Mouse (Mus musculus) neural tube, embryonic 11.5 days (tissue): ENCODE measurements at regions not wholly inside any gene's neighbourhood (a gene's known extent, or its start where the extent isn't known, plus 50 kb on each side); places are given as distances from the start of the nearest gene placed in this dataset.

Source experiments
- ATAC-seq: fragments of 200-750 bp; cut with Nextera tagmentation; 2 replicates; pipeline ENCODE4 v1.8.0; 2017; ENCODE audit warnings: moderate number of reproducible peaks, mild to moderate bottlenecking, moderate TSS enrichment, moderate library complexity; ENCODE audit not compliant: insufficient read depth, low FRiP score, low TSS enrichment
- DNase-seq: peaks from one replicate; pipeline ENCODE4 v3.0.0-alpha.2; 2015; ENCODE audit warnings: low spot score
- H3K27ac ChIP-seq: fragments of 300-500 bp; sonication (generic); 2 replicates; pipeline ENCODE4 v1.5.1; 2014; ENCODE audit warnings: low read depth, mild to moderate bottlenecking, low read length
- H3K27me3 ChIP-seq: fragments of 300-500 bp; sonication (generic); 2 replicates; pipeline ENCODE4 v1.6.1; 2014; ENCODE audit warnings: mild to moderate bottlenecking, low read length, mixed read lengths; ENCODE audit not compliant: control insufficient read depth, insufficient read depth
- H3K36me3 ChIP-seq: fragments of 300-500 bp; sonication (generic); 2 replicates; pipeline ENCODE4 v1.6.1; 2014; ENCODE audit warnings: mild to moderate bottlenecking, low read length, moderate library complexity, mixed read lengths; ENCODE audit not compliant: control insufficient read depth, insufficient read depth
- H3K4me1 ChIP-seq: fragments of 300-500 bp; sonication (generic); 2 replicates; pipeline ENCODE4 v1.6.1; 2014; ENCODE audit warnings: low read length, mixed read lengths; ENCODE audit not compliant: control insufficient read depth, insufficient read depth
- H3K4me2 ChIP-seq: fragments of 300-500 bp; sonication (generic); 2 replicates; pipeline ENCODE4 v1.6.1; 2014; ENCODE audit warnings: low read depth, mild to moderate bottlenecking, moderate library complexity
- H3K4me3 ChIP-seq: fragments of 300-500 bp; sonication (generic); 2 replicates; pipeline ENCODE4 v1.5.1; 2014; ENCODE audit warnings: low read depth, low read length
- H3K9ac ChIP-seq: fragments of 300-500 bp; sonication (generic); 2 replicates; pipeline ENCODE4 v1.6.1; 2014; ENCODE audit warnings: mild to moderate bottlenecking, low read length
- H3K9me3 ChIP-seq: fragments of 300-500 bp; sonication (generic); 2 replicates; pipeline ENCODE4 v1.6.1; 2016; ENCODE audit warnings: low read length; ENCODE audit not compliant: control insufficient read depth
- WGBS: fragments of 180-500 bp; shearing (Covaris S2); extraction: QIAGEN DNeasy Blood & Tissue Kit; methylation state at CpG from one replicate; pipeline ENCODE4 v1.1.7; 2014; 5-methylcytosine and 5-hydroxymethylcytosine counted together

DNA sequence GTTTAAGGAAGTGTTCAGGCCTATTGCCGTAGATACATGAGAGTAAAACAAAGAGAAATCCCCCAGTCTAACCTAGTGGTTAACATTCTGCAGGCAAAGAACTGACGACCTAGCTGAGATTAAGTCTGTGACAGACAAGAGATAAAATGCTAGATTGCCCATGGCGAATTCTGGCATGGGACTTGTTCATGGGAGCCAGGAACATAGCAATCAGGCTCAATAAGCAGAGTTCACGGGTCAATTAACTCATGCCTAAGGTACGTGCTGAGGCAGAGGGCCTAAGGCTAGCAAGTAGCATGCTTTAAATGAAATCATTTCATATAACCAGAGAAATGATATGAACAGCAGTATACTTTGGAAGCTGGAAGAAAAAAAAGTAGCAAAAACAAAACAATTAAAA lies 1119.2 kb upstream of the Adgrl2 start:
- H3K27ac ChIP-seq = no peak overlapping the region
- no peaks in the 10 kb centered on the region for H3K9me3 ChIP-seq
- ATAC-seq (no peak), DNase-seq (no peak)
- no peak overlapping the region for H3K4me3 ChIP-seq
- H3K4me1 ChIP-seq = no peaks in the 10 kb centered on the region
- 75% methylated on average over 5 of the region's 5 CpGs for WGBS
- no peaks in the 10 kb centered on the region for H3K36me3 ChIP-seq
- no peaks in the 10 kb centered on the region for H3K27me3 ChIP-seq
- no peak overlapping the region for H3K4me2 ChIP-seq
- H3K9ac ChIP-seq = no peak overlapping the region

DNA sequence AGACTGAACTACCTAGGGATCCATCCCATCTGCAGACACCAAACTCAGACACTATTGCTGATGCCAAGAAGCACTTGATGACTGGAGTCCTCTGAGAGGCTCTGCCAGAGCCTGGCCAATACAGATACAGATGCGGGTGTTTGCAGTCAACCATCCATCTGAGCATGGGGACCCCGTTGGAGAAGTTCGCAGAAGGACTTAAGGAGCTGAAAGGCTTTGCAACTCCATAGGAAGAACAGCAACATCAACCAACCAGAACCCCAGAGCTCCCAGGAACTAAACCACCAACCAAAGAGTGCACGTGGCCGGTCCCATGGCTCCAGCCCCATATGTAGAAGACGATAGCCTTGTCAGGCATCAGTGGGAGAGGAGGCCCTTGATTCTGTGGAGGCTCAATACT lies 1121.9 kb upstream of the Adgrl2 start:
- H3K4me1 ChIP-seq = no peaks in the 10 kb centered on the region
- no peaks in the 10 kb centered on the region for H3K9me3 ChIP-seq
- H3K27ac ChIP-seq = no peak overlapping the region
- no peak overlapping the region for H3K4me3 ChIP-seq
- no peak for ATAC-seq
- H3K4me2 ChIP-seq = no peak overlapping the region
- H3K36me3 ChIP-seq = no peaks in the 10 kb centered on the region
- WGBS = 96% methylated on average over 6 of the region's 6 CpGs
- DNase-seq = no peak
- H3K9ac ChIP-seq = no peak overlapping the region
- H3K27me3 ChIP-seq = no peaks in the 10 kb centered on the region

GRCm38 (mm10) chr3:150119866-150120265 lies 1129.5 kb upstream of the Adgrl2 start:
- no peaks in the 10 kb centered on the region for H3K36me3 ChIP-seq
- no peak overlapping the region for H3K9ac ChIP-seq
- 66% methylated on average over 3 of the region's 3 CpGs for WGBS
- no peak overlapping the region for H3K4me2 ChIP-seq
- ATAC-seq = no peak
- no peaks in the 10 kb centered on the region for H3K27me3 ChIP-seq
- no peaks in the 10 kb centered on the region for H3K9me3 ChIP-seq
- no peaks in the 10 kb centered on the region for H3K4me1 ChIP-seq
- no peak overlapping the region for H3K4me3 ChIP-seq
- H3K27ac ChIP-seq = no peak overlapping the region
- no peak for DNase-seq

DNA sequence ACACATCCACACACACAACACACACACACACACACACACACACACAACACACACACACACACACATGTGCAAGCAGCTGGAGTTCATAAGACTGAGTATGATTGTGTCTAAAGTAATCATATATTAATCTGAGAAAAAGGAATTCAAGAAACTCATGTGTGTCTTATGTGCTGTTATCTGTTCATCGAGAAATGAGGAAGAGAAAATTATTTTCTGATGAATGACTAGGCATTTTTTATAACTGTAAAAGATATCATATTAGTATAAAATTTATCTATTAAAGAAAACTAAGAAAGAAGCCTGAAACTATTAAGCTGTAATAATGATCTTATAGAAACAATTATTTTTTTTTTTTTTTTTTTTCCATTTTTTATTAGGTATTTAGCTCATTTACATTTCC lies 1156.3 kb upstream of the Adgrl2 start:
- Histone ChIP-seq H3K27ac (no peak overlapping the region), H3K36me3 (no peaks in the 10 kb centered on the region), H3K9ac (no peak overlapping the region), H3K9me3 (no peaks in the 10 kb centered on the region), H3K4me2 (no peak overlapping the region), H3K4me1 (no peaks in the 10 kb centered on the region), H3K27me3 (no peaks in the 10 kb centered on the region), H3K4me3 (no peak overlapping the region)
- ATAC-seq (no peak), DNase-seq (no peak)
- WGBS = 93% methylated on average over 1 of the region's 1 CpGs

DNA sequence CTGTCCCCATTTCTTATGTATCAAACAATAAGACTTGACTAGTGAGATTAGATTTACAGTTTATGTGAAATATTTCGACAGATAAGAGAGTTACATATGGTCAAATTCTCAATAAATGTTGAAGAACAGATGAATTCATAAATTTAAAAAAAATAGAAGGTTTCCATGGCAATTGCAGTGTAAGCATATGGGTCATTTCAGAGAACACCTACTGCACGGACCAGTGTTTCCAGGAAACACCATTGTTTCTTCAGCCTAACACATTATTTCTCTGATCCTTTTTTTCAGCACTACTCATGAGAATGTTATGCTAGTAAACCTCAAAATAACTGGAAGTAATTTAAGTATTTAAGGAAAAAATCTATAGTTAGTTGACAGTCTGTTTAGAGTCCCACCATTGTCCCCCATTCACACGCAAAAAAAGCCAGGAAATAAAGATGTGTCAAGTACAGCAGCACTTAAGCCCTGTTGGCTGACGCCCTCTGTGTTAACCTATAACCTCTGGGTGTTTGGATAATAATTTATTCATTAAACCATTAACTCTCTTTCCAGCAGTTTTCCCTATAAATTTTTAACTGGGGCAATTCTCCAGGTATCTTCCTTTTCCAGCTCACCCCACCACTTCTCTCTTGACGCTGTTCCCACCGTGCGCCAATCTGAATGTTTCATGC lies 1160.9 kb upstream of the Adgrl2 start:
- no peak for ATAC-seq
- no peak overlapping the region for H3K9ac ChIP-seq
- no peak overlapping the region for H3K4me3 ChIP-seq
- no peak for DNase-seq
- H3K9me3 ChIP-seq = no peaks in the 10 kb centered on the region
- H3K36me3 ChIP-seq = no peaks in the 10 kb centered on the region
- no peak overlapping the region for H3K27ac ChIP-seq
- no peaks in the 10 kb centered on the region for H3K27me3 ChIP-seq
- H3K4me2 ChIP-seq = no peak overlapping the region
- 80% methylated on average over 7 of the region's 7 CpGs for WGBS
- H3K4me1 ChIP-seq = no peaks in the 10 kb centered on the region

GRCm38 (mm10) chr3:150151823-150152158 lies 1161.4 kb upstream of the Adgrl2 start:
- Histone ChIP-seq H3K36me3 (no peaks in the 10 kb centered on the region), H3K4me2 (no peak overlapping the region), H3K9me3 (no peaks in the 10 kb centered on the region), H3K4me1 (no peaks in the 10 kb centered on the region), H3K9ac (no peak overlapping the region), H3K27ac (no peak overlapping the region), H3K27me3 (no peaks in the 10 kb centered on the region), H3K4me3 (no peak overlapping the region)
- DNase-seq (no peak), ATAC-seq (no peak)
- WGBS = 91% methylated on average over 8 of the region's 8 CpGs

DNA sequence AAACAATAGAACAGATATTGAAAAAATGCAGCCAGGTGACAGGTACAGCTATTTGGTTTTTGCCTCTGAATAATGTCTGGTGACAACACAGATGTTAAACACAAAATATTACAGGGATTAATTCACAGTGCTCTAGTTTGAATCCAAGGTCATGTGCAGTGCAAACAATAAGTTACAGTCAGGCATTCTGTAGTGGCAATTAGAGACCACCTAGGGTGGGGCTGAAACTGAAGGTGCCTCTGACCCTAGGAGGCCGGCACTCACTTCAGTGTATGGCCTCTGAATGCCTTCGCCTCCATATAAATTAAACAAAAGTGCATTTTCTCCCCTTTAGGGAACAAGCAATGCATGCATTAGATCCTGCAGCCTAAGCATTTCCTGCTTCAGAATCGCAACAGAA lies 1162.5 kb upstream of the Adgrl2 start:
- DNase-seq (no peak), ATAC-seq (no peak)
- 59% methylated on average over 3 of the region's 3 CpGs for WGBS
- Histone ChIP-seq H3K27me3 (no peaks in the 10 kb centered on the region), H3K4me2 (no peak overlapping the region), H3K4me1 (no peaks in the 10 kb centered on the region), H3K36me3 (no peaks in the 10 kb centered on the region), H3K27ac (no peak overlapping the region), H3K4me3 (no peak overlapping the region), H3K9ac (no peak overlapping the region), H3K9me3 (no peaks in the 10 kb centered on the region)

GRCm38 (mm10) chr3:150185807-150186206 lies 1195.5 kb upstream of the Adgrl2 start:
- no peak for ATAC-seq

GRCm38 (mm10) chr3:150193132-150193531 lies 1202.8 kb upstream of the Adgrl2 start:
- Histone ChIP-seq H3K27ac (no peak overlapping the region), H3K4me1 (no peaks in the 10 kb centered on the region), H3K27me3 (no peaks in the 10 kb centered on the region), H3K9me3 (no peaks in the 10 kb centered on the region), H3K9ac (no peak overlapping the region), H3K4me3 (no peak overlapping the region), H3K4me2 (no peak overlapping the region), H3K36me3 (no peaks in the 10 kb centered on the region)
- ATAC-seq (no peak), DNase-seq (no peak)
- 77% methylated on average over 4 of the region's 4 CpGs for WGBS

More at GRCm38 (mm10) chr3:150185807-150186206, 1195.5 kb upstream of the Adgrl2 start:
- H3K9me3 ChIP-seq = no peaks in the 10 kb centered on the region
- no peak overlapping the region for H3K27ac ChIP-seq
- no peak overlapping the region for H3K4me3 ChIP-seq
- no peak overlapping the region for H3K9ac ChIP-seq
- WGBS = 84% methylated on average over 2 of the region's 2 CpGs
- no peak for DNase-seq
- no peaks in the 10 kb centered on the region for H3K4me1 ChIP-seq
- H3K27me3 ChIP-seq = no peaks in the 10 kb centered on the region
- no peak overlapping the region for H3K4me2 ChIP-seq
- no peaks in the 10 kb centered on the region for H3K36me3 ChIP-seq
